Mouse (Mus musculus): Measurements from ENCODE around the gene Ccl7. TPM values are rescaled to one million over a fixed set of nuclear protein-coding genes. Genes with fewer than 3 reads are reported as not detected.

Ccl7 gene
- total RNA-seq, 4 experiments from 2014 or later, result not detected

Other genes starting within 250 kb of the Ccl7 start
- gene 5530401A14Rik, start 185.0 kb upstream of the Ccl7 start, total RNA-seq (2022), result under 1 TPM in 3 of 4 experiments, not detected in 1; 0.09 to 0.25 (median 0.09) TPM
- gene Asic2, start 77.3 kb upstream of the Ccl7 start, total RNA-seq (2022), result 10 to 100 TPM; 60.0 to 62.0 (median 60.9) TPM
- not detected for gene Ccl2, start 10.1 kb upstream of the Ccl7 start, total RNA-seq (2022)
- gene Gm17268, start 7.2 kb upstream of the Ccl7 start, total RNA-seq (2022), result not detected
- under 1 TPM in 2 of 4 experiments, not detected in 2; 0.49 to 0.62 TPM for gene Ccl11, start 12.1 kb downstream of the Ccl7 start, total RNA-seq (2022)
- gene Ccl12, start 56.1 kb downstream of the Ccl7 start, total RNA-seq (2022), result 1 to 10 TPM in 1 of 4 experiments, under 1 TPM in 1, not detected in 2; 0.81 to 1.9 TPM
- gene Ccl8, start 69.5 kb downstream of the Ccl7 start, total RNA-seq (2022), result not detected